Mouse (Mus musculus): Measurements from ENCODE around the gene Shmt1. TPM values are rescaled to one million over a fixed set of nuclear protein-coding genes. Genes with fewer than 3 reads are reported as not detected.

The Shmt1 gene
- polyA plus RNA-seq, 1 experiment from 2014 or later = 113 TPM

DNA sequence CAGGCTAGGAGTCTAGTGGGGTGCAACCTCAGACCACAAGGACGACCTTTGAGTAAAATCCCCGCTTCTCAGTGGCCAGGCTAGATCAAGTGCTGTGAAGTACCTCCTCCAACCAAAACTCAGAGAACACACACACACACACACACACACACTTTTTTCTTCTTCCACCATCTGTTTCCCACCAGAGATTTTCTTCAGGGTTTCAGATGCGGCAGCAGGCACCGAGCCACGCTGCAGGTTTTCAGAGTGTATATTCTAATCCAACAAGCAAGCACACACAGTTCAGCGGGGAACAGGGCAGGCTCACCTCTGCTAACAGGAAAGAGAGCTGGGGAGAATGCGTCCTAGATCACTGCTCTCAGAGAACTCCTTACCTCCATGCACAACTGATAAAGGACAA lies 55.9 kb downstream of the Shmt1 start:
- no peaks in the 10 kb centered on the region for H3K9me3 ChIP-seq
- peaks cover 97% of the 10 kb centered on the region for H3K36me3 ChIP-seq (replicated peaks)
- H3K27me3 ChIP-seq (ENCODE audit: poor library complexity, severe bottlenecking) = no peaks in the 10 kb centered on the region
- DNase-seq (ENCODE audit: extremely low spot score, low spot score) = no peak
- WGBS = 95% methylated on average over 7 of the region's 7 CpGs
- no peaks in the 10 kb centered on the region for H3K4me1 ChIP-seq
- H3K27ac ChIP-seq = no peak overlapping the region
- H3K4me3 ChIP-seq = no peak overlapping the region

- DNase-seq (ENCODE audit: extremely low spot score, low spot score) = no peak
- H3K36me3 ChIP-seq (replicated peaks) = peaks cover 74% of the 10 kb centered on the region
- H3K27me3 ChIP-seq (ENCODE audit: poor library complexity, severe bottlenecking) = no peaks in the 10 kb centered on the region
- H3K4me3 ChIP-seq = no peak overlapping the region
- H3K9me3 ChIP-seq = no peaks in the 10 kb centered on the region
- 94% methylated on average over 3 of the region's 3 CpGs for WGBS
- no peak overlapping the region for H3K27ac ChIP-seq
- H3K4me1 ChIP-seq = no peaks in the 10 kb centered on the region
These were observed 71.2 kb downstream of the Shmt1 start for GRCm38 (mm10) chr11:60740321-60740720.

Other genes starting within 250 kb of the Shmt1 start
- gene Llgl1, start 112.0 kb downstream of the Shmt1 start, polyA plus RNA-seq (2016; fragmentation: Nextera tagmentation; extraction: Ambion mirVana) = 144 and 148 TPM in 2 replicates
- gene Flii, start 84.5 kb downstream of the Shmt1 start, polyA plus RNA-seq (2016; fragmentation: Nextera tagmentation; extraction: Ambion mirVana) = 77.6 and 84.1 TPM in 2 replicates
- 13.5 and 14.5 TPM in 2 replicates for gene Mief2, start 83.3 kb downstream of the Shmt1 start, polyA plus RNA-seq (2016; fragmentation: Nextera tagmentation; extraction: Ambion mirVana)
- gene Top3a, start 34.4 kb downstream of the Shmt1 start, polyA plus RNA-seq (2016; fragmentation: Nextera tagmentation; extraction: Ambion mirVana) = 28.3 and 28.9 TPM in 2 replicates
- 9.2 and 10.0 TPM in 2 replicates for gene Smcr8, start 34.2 kb downstream of the Shmt1 start, polyA plus RNA-seq (2016; fragmentation: Nextera tagmentation; extraction: Ambion mirVana)
- 31.1 and 32.2 TPM in 2 replicates for gene Dhrs7b, start 18.9 kb upstream of the Shmt1 start, polyA plus RNA-seq (2016; fragmentation: Nextera tagmentation; extraction: Ambion mirVana)
- 74.3 and 76.2 TPM in 2 replicates for gene Tmem11, start 67.6 kb upstream of the Shmt1 start, polyA plus RNA-seq (2016; fragmentation: Nextera tagmentation; extraction: Ambion mirVana)
- 20.1 and 23.0 TPM in 2 replicates for gene Natd1, start 103.0 kb upstream of the Shmt1 start, polyA plus RNA-seq (2016; fragmentation: Nextera tagmentation; extraction: Ambion mirVana)
- gene Map2k3, start 120.3 kb upstream of the Shmt1 start, polyA plus RNA-seq (2016; fragmentation: Nextera tagmentation; extraction: Ambion mirVana) = 67.0 and 73.2 TPM in 2 replicates
- gene Kcnj12, start 210.8 kb upstream of the Shmt1 start, polyA plus RNA-seq (2016; fragmentation: Nextera tagmentation; extraction: Ambion mirVana) = 0.20 and 0.43 TPM in 2 replicates

Data from forebrain, embryonic 10.5 days (tissue).